Mouse (Mus musculus) kidney, adult 2 months (tissue): ENCODE results near the gene Dlg2. TPM values are rescaled to one million over a fixed set of nuclear protein-coding genes. Genes with fewer than 3 reads are reported as not detected.

Experiments
- DNase-seq: peaks from one replicate; pipeline ENCODE4 v3.0.0; 2021
- H3K27ac ChIP-seq: fragments of 200-500 bp; 2 replicates; pipeline ENCODE4 v1.5.1; 2012; ENCODE audit warnings: low read depth, low read length, control low read depth, inconsistent platforms; ENCODE audit not compliant: insufficient read depth
- H3K27me3 ChIP-seq: fragments of 200-500 bp; replicated peaks from 2 replicates; pipeline ENCODE4 v1.6.1; 2012; ENCODE audit warnings: mild to moderate bottlenecking, moderate library complexity, low read length, inconsistent platforms; ENCODE audit not compliant: control insufficient read depth, insufficient read depth
- H3K36me3 ChIP-seq: fragments of 200-500 bp; 2 replicates; pipeline ENCODE4 v1.6.1; 2012; ENCODE audit warnings: mild to moderate bottlenecking, moderate library complexity, low read length, inconsistent platforms; ENCODE audit not compliant: control insufficient read depth, insufficient read depth
- H3K4me1 ChIP-seq: fragments of 200-500 bp; 2 replicates; pipeline ENCODE4 v1.6.1; 2011; ENCODE audit warnings: low read length; ENCODE audit not compliant: control insufficient read depth, insufficient read depth
- H3K4me3 ChIP-seq: fragments of 200-500 bp; 2 replicates; pipeline ENCODE4 v1.5.1; 2011; ENCODE audit warnings: mild to moderate bottlenecking, low read depth, low read length, control low read depth; ENCODE audit not compliant: insufficient read depth
- CTCF ChIP-seq: fragments of 200-500 bp; conservative IDR thresholded peaks from 2 replicates; pipeline ENCODE4 v1.5.1; 2011; ENCODE audit warnings: low read depth, mild to moderate bottlenecking, control low read depth, low read length, moderate library complexity, mixed read lengths; ENCODE audit not compliant: insufficient read depth, insufficient read length
- POLR2A ChIP-seq: fragments of 200-500 bp; IDR thresholded peaks from one replicate; pipeline ENCODE4 v1.6.1; 2011; ENCODE audit warnings: low read depth, low read length, control low read depth
- WGBS: fragments of 180-500 bp; shearing (Covaris S2); methylation state at CpG from one replicate; pipeline ENCODE4 v1.1.7; 2018; 5-methylcytosine and 5-hydroxymethylcytosine counted together
- polyA plus RNA-seq: library from polyadenylated mRNA; depleted of rRNA; stranded (reverse); fragments of >200 nt; gene quantifications from 2 replicates; pipeline ENCODE4 v1.2.3, GENCODE M21; 2012; rRNA removed

The Dlg2 gene
- polyA plus RNA-seq, 1 experiment: 2.1 TPM

- H3K36me3 ChIP-seq: no peaks in the 10 kb centered on the region
- 87% methylated on average over 2 of the region's 2 CpGs for whole genome bisulfite sequencing
These were observed 2017.0 kb downstream of the Dlg2 start for GRCm38 (mm10) chr7:92493521-92493920.

More at GRCm38 (mm10) chr7:92493521-92493920, 2017.0 kb downstream of the Dlg2 start:
- no peaks in the 10 kb centered on the region for H3K4me1 ChIP-seq
- H3K27ac ChIP-seq: no peak overlapping the region
- no peaks in the 10 kb centered on the region for H3K27me3 ChIP-seq
- no peak overlapping the region for H3K4me3 ChIP-seq
- DNase-seq: no peak
- no peak for TF ChIP-seq CTCF
- no peak for TF ChIP-seq POLR2A

Other genes starting within 250 kb of the Dlg2 start
- not detected in 2 replicates for gene Ccdc83, start 210.9 kb upstream of the Dlg2 start, polyA plus RNA-seq
- 9.0 and 9.6 TPM in 2 replicates for gene Sytl2, start 174.4 kb upstream of the Dlg2 start, polyA plus RNA-seq
- gene Ccdc89, start 50.1 kb upstream of the Dlg2 start, polyA plus RNA-seq: 0.10 and 0.13 TPM in 2 replicates
- 21.4 and 23.9 TPM in 2 replicates for gene Crebzf, start 33.9 kb upstream of the Dlg2 start, polyA plus RNA-seq
- 38.7 and 52.9 TPM in 2 replicates for gene Tmem126a, start 19.4 kb upstream of the Dlg2 start, polyA plus RNA-seq
- gene Tmem126b, start 671 bp upstream of the Dlg2 start, polyA plus RNA-seq: 13.6 and 17.2 TPM in 2 replicates